ENCODE assay signal across 8 mouse cellular contexts in genomic region chr2:144010282-144011044, GRCm38 (mm10). TPM values are rescaled to one million over a fixed set of nuclear protein-coding genes. Genes with fewer than 3 reads are reported as not detected.
DNase-seq lines count a peak whose midpoint lies in the region; ATAC-seq lines count a peak whose summit lies in the region.

No protein-coding gene starts in this region.

- no peaks in the 10 kb centered on the region for H3K36me3 ChIP-seq in hindbrain, embryonic 15.5 days

- H3K9me3 ChIP-seq in hindbrain, embryonic 15.5 days: no peaks in the 10 kb centered on the region

- peak overlapping the region; percentile 71 for H3K4me2 ChIP-seq in hindbrain, embryonic 15.5 days

- peak overlapping the region; percentile 71 for H3K9ac ChIP-seq in hindbrain, embryonic 15.5 days

- under 1% methylated on average over 74 of the region's 107 CpGs for WGBS in hindbrain, embryonic 15.5 days

- peak overlapping the region; percentile 88 for H3K27ac ChIP-seq in hindbrain, embryonic 15.5 days (replicated peaks)

- peak; percentile 7; the same call in 1 of the 2 replicates for ATAC-seq in hindbrain, embryonic 15.5 days (ENCODE audit: low FRiP score, low read depth)
- peak; percentile 45 for ATAC-seq in megakaryocyte, adult 5-6 weeks (ENCODE audit: poor library complexity, severe bottlenecking)

- DNase-seq in ZHBTc4 (ENCODE audit: low read depth, low spot score): peak; percentile 86
- peak; percentile 60 to 79 for DNase-seq in cerebellum, postnatal 4 days (ENCODE audit: low spot score in 2 of 2)
- peak; percentile 82 for DNase-seq in gastrocnemius, adult 18-20 months (ENCODE audit: low spot score)
- peak; percentile 53 to 61 for DNase-seq in left cerebral cortex, adult 18-20 months (ENCODE audit: low spot score in 2 of 2)
- DNase-seq in retina, postnatal 7 days (ENCODE audit: low read depth, low spot score): peak; percentile 44
- DNase-seq in urinary bladder, adult 2 months (ENCODE audit: low spot score): peak; percentile 90

- peak overlapping the region; percentile 90 for H3K4me3 ChIP-seq in hindbrain, embryonic 15.5 days

- H3K27me3 ChIP-seq in hindbrain, embryonic 15.5 days: no peaks in the 10 kb centered on the region

- H3K4me1 ChIP-seq in hindbrain, embryonic 15.5 days (replicated peaks): peaks cover 23% of the 10 kb centered on the region

RNA-seq across cellular contexts. Expression of gene Rrbp1, which starts 0.6 kb away (rescaled TPM):
- total RNA-seq in gastrocnemius, adult 18-20 months (2021): 10 to 100 TPM; 32.0 to 39.3 TPM
- polyA plus RNA-seq in hindbrain, embryonic 15.5 days (2015; fragmentation: Nextera tagmentation; extraction: Ambion mirVana): 32.3 and 37.5 TPM in 2 replicates
- total RNA-seq in left cerebral cortex, adult 18-20 months (2021): 10 to 100 TPM; 57.2 to 58.9 TPM
- total RNA-seq in megakaryocyte, adult 5-6 weeks (2015): 173 and 196 TPM in 2 replicates
- 215 and 251 TPM in 2 replicates for total RNA-seq in megakaryocyte, adult 5-6 weeks (2017)
- 163 and 206 TPM in 2 replicates for polyA plus RNA-seq in urinary bladder, adult 2 months (2012; rRNA removed)

RNA-seq across cellular contexts. Expression of gene Banf2, which starts 22.4 kb away (rescaled TPM):
- not detected for total RNA-seq in gastrocnemius, adult 18-20 months (2021)
- not detected in 2 replicates for polyA plus RNA-seq in hindbrain, embryonic 15.5 days (2015; fragmentation: Nextera tagmentation; extraction: Ambion mirVana)
- not detected for total RNA-seq in left cerebral cortex, adult 18-20 months (2021)
- total RNA-seq in megakaryocyte, adult 5-6 weeks (2015): not detected in 2 replicates
- total RNA-seq in megakaryocyte, adult 5-6 weeks (2017): not detected in 2 replicates
- polyA plus RNA-seq in urinary bladder, adult 2 months (2012; rRNA removed): not detected in 2 replicates

Comparison
In these comparisons a context has a peak if more than half of its experiments do, and no peak if none do; other contexts are left out.
1. Peak in every context shown above with its lines: DNase-seq, ATAC-seq, H3K4me3 ChIP-seq and H3K27ac ChIP-seq.